10 mouse cellular contexts compared by ENCODE assay signal in the genomic region with DNA sequence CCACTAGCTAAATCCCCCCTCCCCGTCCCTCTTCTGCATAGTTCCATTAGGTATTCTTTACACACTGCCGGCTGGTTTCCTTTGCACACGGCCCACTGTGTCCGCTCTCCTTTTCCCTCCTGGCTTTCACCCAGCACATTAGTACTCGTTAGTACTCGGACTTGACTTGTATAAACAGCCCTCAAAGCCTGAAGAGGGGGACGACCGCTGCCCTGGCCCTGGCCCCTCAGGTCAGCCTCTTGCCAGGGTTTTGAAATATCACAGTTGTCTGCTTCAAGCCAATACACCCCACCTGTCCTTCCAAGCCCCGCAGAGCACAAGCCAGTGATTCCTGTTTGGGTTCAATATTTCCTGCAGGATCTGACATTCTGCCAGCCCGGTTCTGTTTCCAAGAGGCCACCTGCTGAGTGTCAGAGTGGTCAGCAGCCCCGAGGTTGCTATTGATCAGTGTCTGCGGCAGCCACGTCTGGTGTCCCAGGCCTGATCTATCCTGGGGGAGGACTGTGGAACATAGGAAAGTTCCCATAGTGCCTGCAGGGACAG. TPM values are rescaled to one million over a fixed set of nuclear protein-coding genes. Genes with fewer than 3 reads are reported as not detected.
A peak's percentile ranks its signal among the peaks of the same experiment; 100 is the strongest.
DNase-seq lines count a peak whose midpoint lies in the region; ATAC-seq and TF ChIP-seq lines count a peak whose summit lies in the region.
"Had no signal": no experiment of that assay in that cellular context is flagged by ENCODE, and none has a peak within 500 bp of the region (broad histone marks: within the 10 kb centered on the region; RNA-seq: fewer than 3 reads in every experiment).

No protein-coding gene starts in this region.

- no peak overlapping the region for H3K4me2 ChIP-seq in hindbrain, postnatal 0 days (ENCODE audit: low read depth, low read length)
- H3K4me2 ChIP-seq in hindbrain, embryonic 12.5 days (replicated peaks): no peak overlapping the region
- no peak overlapping the region for H3K4me2 ChIP-seq in heart, embryonic 15.5 days
- H3K4me2 ChIP-seq: limb, embryonic 12.5 days had no signal

- no peaks in the 10 kb centered on the region for H3K36me3 ChIP-seq in hindbrain, postnatal 0 days (ENCODE audit: insufficient read depth, low read length)
- H3K36me3 ChIP-seq in hindbrain, embryonic 12.5 days: no peaks in the 10 kb centered on the region
- no peaks in the 10 kb centered on the region for H3K36me3 ChIP-seq in heart, embryonic 15.5 days
- H3K36me3 ChIP-seq: limb, embryonic 12.5 days had no signal

- H3K27ac ChIP-seq in hindbrain, postnatal 0 days: peak overlapping the region; percentile 68
- H3K27ac ChIP-seq in hindbrain, embryonic 12.5 days: no peak overlapping the region
- peak overlapping the region; percentile 53; the same call in 1 of the 2 replicates for H3K27ac ChIP-seq in heart, embryonic 15.5 days
- H3K27ac ChIP-seq: limb, embryonic 12.5 days had no signal

- no peak overlapping the region for H3K9ac ChIP-seq in hindbrain, postnatal 0 days (replicated peaks; ENCODE audit: low read length)
- no peak overlapping the region; the same call in 1 of the 2 replicates for H3K9ac ChIP-seq in hindbrain, embryonic 12.5 days
- H3K9ac ChIP-seq in heart, embryonic 15.5 days: no peak overlapping the region
- H3K9ac ChIP-seq: limb, embryonic 12.5 days had no signal

- DNase-seq in hindbrain, postnatal 0 days (ENCODE audit: low spot score): peak; percentile 75
- DNase-seq in cerebellum, postnatal 10 days: peak; percentile 79 to 82
- peak; percentile 59 for DNase-seq in lung, postnatal 14 days
- DNase-seq in spleen, postnatal 4 days (ENCODE audit: low spot score in 2 of 2): no peak
- DNase-seq in embryo, embryonic 10 days (ENCODE audit: low spot score): no peak

- 21% methylated on average over 13 of the region's 13 CpGs for WGBS in hindbrain, postnatal 0 days
- 44% methylated on average over 13 of the region's 13 CpGs for WGBS in hindbrain, embryonic 12.5 days
- 33% methylated on average over 13 of the region's 13 CpGs for WGBS in heart, embryonic 15.5 days

- TF ChIP-seq CTCF in hindbrain, postnatal 0 days (IDR thresholded peaks at IDR 0.05; ENCODE audit: low read depth): no peak

- H3K9me3 ChIP-seq in hindbrain, postnatal 0 days (ENCODE audit: low read length): no peaks in the 10 kb centered on the region
- no peaks in the 10 kb centered on the region for H3K9me3 ChIP-seq in hindbrain, embryonic 12.5 days (replicated peaks)
- no peaks in the 10 kb centered on the region for H3K9me3 ChIP-seq in heart, embryonic 15.5 days (replicated peaks)
- H3K9me3 ChIP-seq: limb, embryonic 12.5 days had no signal

- no peak overlapping the region for H3K4me3 ChIP-seq in hindbrain, postnatal 0 days (ENCODE audit: low read length)
- H3K4me3 ChIP-seq in hindbrain, embryonic 12.5 days: no peak overlapping the region
- H3K4me3 ChIP-seq in heart, embryonic 15.5 days: no peak overlapping the region
- H3K4me3 ChIP-seq: erythroblast, embryonic 14.5 days; limb, embryonic 12.5 days had no signal

- ATAC-seq in hindbrain, postnatal 0 days: peak; percentile 73
- no peak for ATAC-seq in hindbrain, embryonic 12.5 days (ENCODE audit: low FRiP score)
- peak; percentile 67 for ATAC-seq in heart, embryonic 15.5 days (replicated peaks; ENCODE audit: insufficient number of reproducible peaks, insufficient read depth, low FRiP score, low read depth)

- peaks cover 5% of the 10 kb centered on the region; the same call in 1 of the 2 replicates for H3K4me1 ChIP-seq in hindbrain, postnatal 0 days (ENCODE audit: insufficient read depth, low read length)
- H3K4me1 ChIP-seq in hindbrain, embryonic 12.5 days: peaks cover 5% of the 10 kb centered on the region; the same call in 1 of the 2 replicates
- H3K4me1 ChIP-seq in heart, embryonic 15.5 days (replicated peaks): peaks cover 10% of the 10 kb centered on the region; the same call in 1 of the 2 replicates

- no peaks in the 10 kb centered on the region for H3K27me3 ChIP-seq in hindbrain, postnatal 0 days (ENCODE audit: insufficient read depth, low read length)
- H3K27me3 ChIP-seq in hindbrain, embryonic 12.5 days: no peaks in the 10 kb centered on the region
- H3K27me3 ChIP-seq in heart, embryonic 15.5 days: no peaks in the 10 kb centered on the region

RNA-seq across cellular contexts. Expression of a gene that starts 32.9 kb away (rescaled TPM):
- 160 and 171 TPM in 2 replicates for total RNA-seq in hindbrain, postnatal 0 days (2014; rRNA removed)
- 254 and 255 TPM in 2 replicates for polyA plus RNA-seq in hindbrain, postnatal 0 days (2015; fragmentation: Nextera tagmentation; extraction: Ambion mirVana)
- polyA plus RNA-seq in hindbrain, embryonic 12.5 days (2016; fragmentation: Nextera tagmentation; extraction: Ambion mirVana): 47.1 and 53.1 TPM in 2 replicates
- 0.38 and 12.0 TPM in 2 replicates for polyA plus RNA-seq in heart, embryonic 15.5 days (2015; fragmentation: Nextera tagmentation; extraction: Ambion mirVana)
- total RNA-seq: neutrophil, adult 5-6 weeks had no signal

RNA-seq across cellular contexts. Expression of a gene that starts 52.9 kb away (rescaled TPM):
- total RNA-seq in hindbrain, postnatal 0 days (2014; rRNA removed): 23.2 and 24.7 TPM in 2 replicates
- 24.3 and 25.0 TPM in 2 replicates for polyA plus RNA-seq in hindbrain, postnatal 0 days (2015; fragmentation: Nextera tagmentation; extraction: Ambion mirVana)
- 35.6 and 39.7 TPM in 2 replicates for polyA plus RNA-seq in hindbrain, embryonic 12.5 days (2016; fragmentation: Nextera tagmentation; extraction: Ambion mirVana)
- polyA plus RNA-seq in heart, embryonic 15.5 days (2015; fragmentation: Nextera tagmentation; extraction: Ambion mirVana): 24.4 and 26.9 TPM in 2 replicates

Comparison
In these comparisons a context has a peak if more than half of its experiments do, and no peak if none do; other contexts are left out.
1. DNase-seq: peak in hindbrain, postnatal 0 days (single experiment), cerebellum, postnatal 10 days (2 of 2) and lung, postnatal 14 days (single experiment); none in spleen, postnatal 4 days (0 of 2) and embryo, embryonic 10 days (single experiment).